Mouse (Mus musculus) retina, adult 2 months (tissue): ENCODE results near the gene Mrps23.
A peak's percentile ranks its signal among the peaks of the same experiment; 100 is the strongest.

Experiments
- DNase-seq: peaks from one replicate; pipeline ENCODE4 v3.0.0-alpha.2; 2012; ENCODE audit warnings: low read depth, low spot score

Gene Mrps23

GRCm38 (mm10) chr11:88207697-88208096, 3.5 kb downstream of the Mrps23 start:
- no peak for DNase-seq

DNA sequence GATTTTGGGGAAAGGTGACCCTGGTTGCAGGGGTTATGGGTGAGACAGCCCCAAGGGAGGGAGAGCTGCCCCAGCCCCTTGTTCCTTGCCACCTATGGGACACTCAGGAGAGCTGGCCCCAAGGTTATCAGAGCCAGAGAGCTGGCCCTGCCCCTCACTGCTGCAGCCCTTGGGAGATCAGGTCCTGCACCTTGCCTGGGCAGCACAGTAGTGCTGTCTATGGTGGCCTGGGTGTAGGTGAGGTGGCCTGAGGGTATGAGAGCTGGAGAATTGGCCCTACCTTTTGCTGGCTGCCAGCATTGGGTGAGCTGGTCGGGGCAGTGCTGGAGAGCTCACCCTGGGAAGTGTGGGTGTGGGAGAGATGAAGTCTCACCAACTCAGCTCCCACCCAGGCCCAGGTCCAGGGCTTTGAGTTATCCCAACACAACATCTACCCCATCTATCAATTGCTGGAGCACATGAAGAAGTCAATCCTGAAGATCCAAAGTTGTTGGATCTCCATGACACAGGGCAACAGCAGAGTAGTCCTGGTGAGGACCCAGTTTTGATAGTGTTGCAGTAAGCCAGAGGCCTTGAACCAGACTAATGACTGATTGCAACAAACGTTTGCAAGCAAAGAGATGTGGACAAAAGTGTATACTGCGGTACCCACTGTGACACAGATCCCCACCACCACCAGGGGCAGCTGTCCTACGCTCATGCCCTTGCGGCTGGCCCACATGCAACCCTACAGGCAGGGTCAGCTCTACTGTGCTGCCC, 7.8 kb downstream of the Mrps23 start:
- DNase-seq: no peak

DNA sequence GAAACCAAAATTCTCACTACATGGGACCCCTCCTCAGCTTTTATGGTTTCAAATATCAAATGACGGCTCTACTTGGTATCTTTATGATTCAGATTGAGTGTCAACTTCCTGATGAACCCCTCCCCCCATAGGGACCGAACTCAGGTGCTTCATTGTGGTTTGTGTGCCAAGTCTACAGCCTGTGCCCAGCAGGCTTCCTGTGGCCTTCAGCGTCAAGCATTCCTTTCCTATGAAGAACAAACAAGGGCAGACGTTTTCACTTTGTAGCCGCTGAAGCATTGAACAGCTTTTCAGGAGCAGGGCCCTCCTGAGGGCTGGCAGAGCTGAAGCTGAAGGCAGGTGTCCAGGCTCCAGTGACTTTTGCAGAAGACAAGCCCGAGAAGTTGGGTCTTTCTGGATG, 9.6 kb downstream of the Mrps23 start:
- no peak for DNase-seq

DNA sequence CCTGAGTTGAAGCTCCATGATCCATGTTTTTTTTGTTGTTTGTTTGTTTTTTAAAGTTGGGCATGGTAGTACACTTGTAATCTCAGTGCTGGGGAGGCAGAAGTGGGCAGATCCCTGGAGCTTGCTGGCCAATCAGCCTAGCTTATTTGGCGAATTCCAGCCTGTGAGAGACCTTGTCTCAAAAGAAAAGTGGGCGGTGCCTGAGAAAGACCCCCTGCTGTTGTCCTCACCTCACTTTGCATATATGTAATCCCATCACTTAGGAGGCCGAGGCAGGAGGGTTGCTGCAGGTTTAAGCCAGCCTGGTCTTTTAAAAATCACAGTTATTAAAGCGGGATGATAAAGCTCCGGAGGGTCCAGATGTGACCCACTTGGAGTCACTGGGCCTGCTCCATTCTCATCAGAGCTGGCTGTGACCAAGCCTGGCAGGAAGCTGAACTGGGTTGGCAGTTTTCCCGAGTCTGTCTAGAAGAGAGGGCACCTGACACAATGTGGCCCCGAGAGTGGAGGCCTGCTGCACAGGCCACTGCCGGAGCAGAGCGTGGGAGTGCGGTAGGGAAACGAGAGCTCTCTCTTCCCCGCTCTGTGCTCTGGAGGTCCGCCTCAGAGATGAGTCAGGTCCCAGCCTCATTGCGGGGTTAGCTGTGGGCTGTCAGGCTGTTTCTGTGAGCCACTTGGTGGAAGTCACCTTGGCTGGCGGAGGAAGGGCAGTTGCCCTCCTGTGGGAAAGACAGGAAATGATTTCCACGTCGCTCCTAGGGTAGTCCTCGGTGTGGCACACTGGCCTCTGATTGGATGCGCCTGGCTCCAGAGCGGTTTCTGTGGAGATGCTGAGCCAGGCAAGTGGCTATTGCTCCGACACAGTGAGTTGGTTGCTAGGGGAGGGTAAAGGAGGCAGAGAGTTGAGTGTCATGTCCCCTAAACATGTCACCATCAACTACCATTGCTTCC, 11.0 kb downstream of the Mrps23 start:
- DNase-seq: no peak

GRCm38 (mm10) chr11:88216231-88216685, 12.1 kb downstream of the Mrps23 start:
- no peak for DNase-seq

GRCm38 (mm10) chr11:88218155-88218554, 14.0 kb downstream of the Mrps23 start:
- DNase-seq: no peak

GRCm38 (mm10) chr11:88218586-88218985, 14.4 kb downstream of the Mrps23 start:
- DNase-seq: no peak

GRCm38 (mm10) chr11:88221929-88222475, 17.8 kb downstream of the Mrps23 start:
- DNase-seq: no peak

- no peak for DNase-seq
Measured at GRCm38 (mm10) chr11:88227001-88227957, 23.1 kb downstream of the Mrps23 start.

- no peak for DNase-seq
Measured at GRCm38 (mm10) chr11:88231213-88231790, 27.1 kb downstream of the Mrps23 start.

DNA sequence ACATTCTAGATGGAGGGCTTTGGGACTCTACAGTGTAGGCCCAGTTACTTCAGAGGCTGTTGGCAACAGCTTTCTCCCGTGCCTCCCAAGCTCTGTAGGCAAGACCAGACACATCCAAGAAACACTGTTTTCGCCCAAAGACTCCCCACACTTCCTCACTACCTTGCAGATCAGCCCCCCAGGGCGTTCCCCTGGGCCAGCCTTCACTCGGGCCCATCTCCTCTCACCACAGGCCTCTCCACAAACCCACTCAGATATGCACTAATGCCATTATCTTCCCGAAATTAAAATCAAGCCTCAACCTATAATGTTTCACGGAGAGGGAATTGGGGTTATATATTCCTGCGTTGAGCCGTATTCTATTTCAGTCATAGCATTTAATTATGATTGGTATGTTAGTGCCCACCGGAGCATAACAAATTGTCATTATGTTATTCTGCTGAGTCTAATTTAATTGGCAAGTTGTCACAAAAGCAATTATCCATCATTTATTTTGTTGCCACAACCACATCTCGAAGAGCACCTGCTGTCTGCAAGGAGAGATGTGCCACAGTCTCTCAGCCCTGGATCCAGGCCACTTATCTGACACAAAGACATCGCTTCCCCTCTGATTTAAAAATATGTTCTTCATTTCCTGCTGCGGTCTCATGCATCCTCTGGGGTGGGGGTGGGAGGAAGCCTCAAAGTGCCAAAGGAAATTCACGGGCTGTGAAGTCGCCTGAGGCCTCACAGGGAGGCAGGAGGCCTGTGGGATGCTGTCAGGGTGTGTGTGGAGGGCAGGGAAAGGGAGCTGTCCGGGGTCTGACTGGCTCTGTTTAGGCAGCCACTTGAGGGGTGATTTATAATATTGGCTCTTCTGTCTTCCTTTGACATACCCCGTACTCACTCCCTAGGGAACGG, 29.6 kb downstream of the Mrps23 start:
- DNase-seq: no peak

- DNase-seq: no peak
Measured at GRCm38 (mm10) chr11:88234789-88235188, 30.6 kb downstream of the Mrps23 start.

DNA sequence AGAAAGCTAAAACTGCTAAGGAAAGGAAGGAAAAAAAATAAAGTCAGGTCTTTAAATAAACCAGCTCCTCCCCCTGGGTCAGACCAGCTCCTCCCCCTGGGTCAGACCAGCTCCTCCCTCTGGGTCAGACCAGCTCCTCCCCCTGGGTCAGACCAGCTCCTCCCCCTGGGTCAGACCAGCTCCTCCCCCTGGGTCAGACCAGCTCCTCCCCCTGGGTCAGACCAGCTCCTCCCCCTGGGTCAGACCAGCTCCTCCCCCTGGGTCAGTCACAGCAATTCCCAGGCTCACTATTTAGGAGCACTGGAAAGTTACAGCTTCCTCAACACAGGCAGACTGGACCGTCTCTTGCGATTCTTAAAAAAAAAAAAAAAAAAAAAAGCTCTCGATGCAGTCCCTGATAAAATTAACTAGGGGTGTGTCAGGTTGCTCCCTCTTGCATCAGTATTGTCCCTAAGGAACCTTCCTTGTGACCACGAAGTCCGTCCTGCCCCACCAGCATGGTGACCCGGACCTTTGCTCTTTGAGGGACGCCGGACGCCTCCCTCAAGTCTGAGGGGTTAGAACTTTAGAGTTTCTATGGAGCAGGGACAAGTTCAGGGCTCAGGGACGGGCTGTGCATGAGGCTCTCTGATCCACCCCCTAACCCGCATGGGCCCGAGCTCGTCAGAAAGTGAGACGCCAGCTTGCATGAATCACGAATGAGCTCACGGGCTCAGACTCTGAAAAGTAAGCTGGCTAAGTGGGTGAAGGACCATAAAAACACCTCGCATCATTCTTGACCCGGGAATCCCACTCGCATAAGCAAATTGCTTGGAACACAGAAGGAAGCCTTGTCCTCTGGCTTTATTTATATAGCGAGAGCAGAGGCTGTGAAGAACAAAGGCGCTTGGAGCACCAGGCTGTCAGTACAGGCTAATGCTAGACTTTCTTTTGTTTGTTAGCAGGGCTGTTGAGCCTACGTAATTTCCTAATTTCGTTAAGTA, 31.3 kb downstream of the Mrps23 start:
- DNase-seq: peak; percentile 52

GRCm38 (mm10) chr11:88240275-88240674, 36.1 kb downstream of the Mrps23 start:
- DNase-seq: no peak

- no peak for DNase-seq
Measured at GRCm38 (mm10) chr11:88240736-88241353, 36.7 kb downstream of the Mrps23 start.

- DNase-seq: no peak
Measured at GRCm38 (mm10) chr11:88241468-88242301, 37.5 kb downstream of the Mrps23 start.

GRCm38 (mm10) chr11:88245581-88246170, 41.5 kb downstream of the Mrps23 start:
- DNase-seq: no peak
